Mouse (Mus musculus) gastrocnemius, postnatal 14 days (tissue): Measurements from ENCODE around the gene Itpr2. TPM values are rescaled to one million over a fixed set of nuclear protein-coding genes. Genes with fewer than 3 reads are reported as not detected.

ENCODE experiments used
- total RNA-seq, 2 experiments: library from RNA; stranded (reverse); gene quantifications; 2 replicates each; pipeline ENCODE4 v1.2.3; 2021

Gene Itpr2
- total RNA-seq, 2 experiments from 2014 or later: 9.1 to 14.6 TPM

Other genes starting within 250 kb of the Itpr2 start
- 10 to 100 TPM; 43.6 to 48.5 TPM for gene Fgfr1op2, start 75.0 kb upstream of the Itpr2 start, total RNA-seq
- gene Ints13, start 75.6 kb upstream of the Itpr2 start, total RNA-seq: 10 to 100 TPM; 14.9 to 15.7 TPM
- 10 to 100 TPM; 36.7 to 40.3 TPM for gene Med21, start 140.3 kb upstream of the Itpr2 start, total RNA-seq
- gene Tm7sf3, start 140.6 kb upstream of the Itpr2 start, total RNA-seq: 10 to 100 TPM; 12.3 to 14.8 TPM
- gene Stk38l, start 222.8 kb upstream of the Itpr2 start, total RNA-seq: 1 to 10 TPM; 6.9 to 7.5 TPM